Mouse (Mus musculus) heart, embryonic 11.5 days (tissue): ENCODE measurements around the gene Rhag. TPM values are rescaled to one million over a fixed set of nuclear protein-coding genes. Genes with fewer than 3 reads are reported as not detected.
A peak's percentile ranks its signal among the peaks of the same experiment; 100 is the strongest.

Source experiments
- ATAC-seq: fragments of 200-750 bp; cut with Nextera tagmentation; replicated peaks from 2 replicates; pipeline ENCODE4 v1.8.0; 2017; ENCODE audit warnings: moderate library complexity; ENCODE audit not compliant: insufficient number of reproducible peaks, low FRiP score, low TSS enrichment
- H3K27ac ChIP-seq: fragments of 300-500 bp; sonication (generic); 2 replicates; pipeline ENCODE4 v1.5.1; 2014; ENCODE audit warnings: mild to moderate bottlenecking, low read depth, low read length
- H3K27me3 ChIP-seq: fragments of 300-500 bp; sonication (generic); 2 replicates; pipeline ENCODE4 v1.6.1; 2014; ENCODE audit warnings: mild to moderate bottlenecking, low read length, mixed read lengths; ENCODE audit not compliant: control insufficient read depth, insufficient read depth
- H3K36me3 ChIP-seq: fragments of 300-500 bp; sonication (generic); 2 replicates; pipeline ENCODE4 v1.6.1; 2014; ENCODE audit warnings: mild to moderate bottlenecking, low read length, moderate library complexity, mixed read lengths; ENCODE audit not compliant: control insufficient read depth, insufficient read depth
- H3K4me1 ChIP-seq: fragments of 300-500 bp; sonication (generic); 2 replicates; pipeline ENCODE4 v1.6.1; 2014; ENCODE audit warnings: low read length; ENCODE audit not compliant: control insufficient read depth, insufficient read depth
- H3K4me2 ChIP-seq: fragments of 300-500 bp; sonication (generic); 2 replicates; pipeline ENCODE4 v1.6.1; 2014; ENCODE audit warnings: mild to moderate bottlenecking, moderate library complexity
- H3K4me3 ChIP-seq: fragments of 300-500 bp; sonication (generic); 2 replicates; pipeline ENCODE4 v1.5.1; 2014; ENCODE audit warnings: low read depth, low read length
- H3K9ac ChIP-seq: fragments of 300-500 bp; sonication (generic); 2 replicates; pipeline ENCODE4 v1.6.1; 2014; ENCODE audit warnings: mild to moderate bottlenecking, low read depth, low read length, moderate library complexity
- H3K9me3 ChIP-seq: fragments of 300-500 bp; sonication (generic); replicated peaks from 2 replicates; pipeline ENCODE4 v1.6.1; 2016; ENCODE audit warnings: low read length; ENCODE audit not compliant: control insufficient read depth
- WGBS: fragments of 180-500 bp; shearing (Covaris S2); extraction: QIAGEN DNeasy Blood & Tissue Kit; methylation state at CpG from one replicate; pipeline ENCODE4 v1.1.7; 2014; ENCODE audit not compliant: insufficient replicate concordance; 5-methylcytosine and 5-hydroxymethylcytosine counted together
- polyA plus RNA-seq: library from polyadenylated mRNA; unstranded; fragments of >200 nt; fragmentation: Nextera tagmentation; extraction: Ambion mirVana; gene quantifications from 2 replicates; pipeline ENCODE4 v1.2.1, GENCODE M21; 2014

Rhag gene
- polyA plus RNA-seq, result 25.7 and 33.2 TPM in 2 replicates

- peak within 1 kb of the TSS; percentile 30; the same call in 1 of the 2 replicates for H3K4me3 ChIP-seq
- H3K9me3 ChIP-seq, result no peaks in the 10 kb centered on the region
- no peak within 1 kb of the TSS; the same call in 1 of the 2 replicates for H3K4me2 ChIP-seq
- WGBS, result 47% methylated on average over 1 of the region's 1 CpGs
- H3K4me1 ChIP-seq, result peaks cover 2% of the 10 kb centered on the region; the same call in 1 of the 2 replicates
- 0 out of 2 replicates have a peak within 1 kb of the TSS, but pooled peaks have one; percentile 28 for H3K9ac ChIP-seq
- H3K27me3 ChIP-seq, result no peaks in the 10 kb centered on the region
- ATAC-seq, result peak; percentile 75; the same call in 1 of the 2 replicates
- no peaks in the 10 kb centered on the region for H3K36me3 ChIP-seq
- no peak within 1 kb of the TSS for H3K27ac ChIP-seq
These were observed at the start of gene Rhag for GRCm38 (mm10) chr17:40810934-40811333. TSS of gene Rhag (plus strand) at chr17:40811126.

- Histone ChIP-seq H3K9me3 (no peaks in the 10 kb centered on the region), H3K27me3 (no peaks in the 10 kb centered on the region), H3K4me1 (no peaks in the 10 kb centered on the region), H3K4me3 (no peak overlapping the region), H3K36me3 (no peaks in the 10 kb centered on the region), H3K27ac (no peak overlapping the region), H3K4me2 (no peak overlapping the region), H3K9ac (no peak overlapping the region)
- ATAC-seq, result no peak
- 61% methylated on average over 4 of the region's 4 CpGs for WGBS
These were observed 47.3 kb upstream of the Rhag start for GRCm38 (mm10) chr17:40763662-40764061.

- Histone ChIP-seq H3K27me3 (no peaks in the 10 kb centered on the region), H3K9ac (no peak overlapping the region), H3K4me3 (no peak overlapping the region), H3K4me1 (no peaks in the 10 kb centered on the region), H3K9me3 (no peaks in the 10 kb centered on the region), H3K4me2 (no peak overlapping the region), H3K36me3 (no peaks in the 10 kb centered on the region), H3K27ac (no peak overlapping the region)
- no peak for ATAC-seq
- 67% methylated on average over 1 of the region's 1 CpGs for WGBS
These were observed 43.8 kb upstream of the Rhag start for GRCm38 (mm10) chr17:40767120-40767519.

- H3K9me3 ChIP-seq, result no peaks in the 10 kb centered on the region
- H3K36me3 ChIP-seq, result no peaks in the 10 kb centered on the region
- no peak overlapping the region for H3K9ac ChIP-seq
- H3K4me3 ChIP-seq, result no peak overlapping the region
- no peaks in the 10 kb centered on the region for H3K4me1 ChIP-seq
- no peaks in the 10 kb centered on the region for H3K27me3 ChIP-seq
- no peak for ATAC-seq
- H3K4me2 ChIP-seq, result no peak overlapping the region
- no peak overlapping the region for H3K27ac ChIP-seq
These were observed 21.0 kb upstream of the Rhag start for GRCm38 (mm10) chr17:40789877-40790276.

GRCm38 (mm10) chr17:40793921-40794854 is 16.7 kb upstream of the Rhag start:
- H3K4me2 ChIP-seq, result no peak overlapping the region
- ATAC-seq, result peak; percentile 55
- WGBS, result 48% methylated on average over 20 of the region's 20 CpGs

GRCm38 (mm10) chr17:40802707-40803340 is 8.1 kb upstream of the Rhag start:
- no peaks in the 10 kb centered on the region for H3K36me3 ChIP-seq
- ATAC-seq, result no peak
- 84% methylated on average over 3 of the region's 3 CpGs for WGBS

More at GRCm38 (mm10) chr17:40793921-40794854, 16.7 kb upstream of the Rhag start:
- H3K9me3 ChIP-seq, result no peaks in the 10 kb centered on the region
- no peak overlapping the region for H3K4me3 ChIP-seq
- H3K27me3 ChIP-seq, result no peaks in the 10 kb centered on the region
- no peak overlapping the region for H3K27ac ChIP-seq
- no peaks in the 10 kb centered on the region for H3K4me1 ChIP-seq
- H3K9ac ChIP-seq, result no peak overlapping the region
- H3K36me3 ChIP-seq, result no peaks in the 10 kb centered on the region

GRCm38 (mm10) chr17:40806550-40806949 is 4.4 kb upstream of the Rhag start:
- ATAC-seq, result peak; percentile 93
- Histone ChIP-seq H3K4me2 (peak overlapping the region; percentile 14; the same call in 1 of the 2 replicates), H3K27me3 (no peaks in the 10 kb centered on the region), H3K36me3 (no peaks in the 10 kb centered on the region), H3K9ac (no peak overlapping the region), H3K9me3 (no peaks in the 10 kb centered on the region), H3K4me3 (no peak overlapping the region), H3K27ac (peak overlapping the region; percentile 68; the same call in 1 of the 2 replicates), H3K4me1 (peaks cover 2% of the 10 kb centered on the region; the same call in 1 of the 2 replicates)
- 16% methylated on average over 3 of the region's 3 CpGs for WGBS

More at GRCm38 (mm10) chr17:40802707-40803340, 8.1 kb upstream of the Rhag start:
- Histone ChIP-seq H3K4me3 (no peak overlapping the region), H3K9ac (no peak overlapping the region), H3K4me1 (peaks cover 2% of the 10 kb centered on the region; the same call in 1 of the 2 replicates), H3K27me3 (no peaks in the 10 kb centered on the region), H3K9me3 (no peaks in the 10 kb centered on the region), H3K27ac (no peak overlapping the region), H3K4me2 (no peak overlapping the region)

- peaks cover 2% of the 10 kb centered on the region; the same call in 1 of the 2 replicates for H3K4me1 ChIP-seq
- H3K36me3 ChIP-seq, result no peaks in the 10 kb centered on the region
- peak within 1 kb of the TSS; percentile 14; the same call in 1 of the 2 replicates for H3K4me2 ChIP-seq
- H3K27me3 ChIP-seq, result no peaks in the 10 kb centered on the region
- 53% methylated on average over 2 of the region's 2 CpGs for WGBS
- H3K4me3 ChIP-seq, result no peak within 1 kb of the TSS
- ATAC-seq, result no peak
- peak within 1 kb of the TSS; percentile 68; the same call in 1 of the 2 replicates for H3K27ac ChIP-seq
- no peak within 1 kb of the TSS for H3K9ac ChIP-seq
- H3K9me3 ChIP-seq, result no peaks in the 10 kb centered on the region
These were observed 3.9 kb upstream of the Rhag start, which contains the start of gene Crisp2 for GRCm38 (mm10) chr17:40806953-40807572. TSS of gene Crisp2 (minus strand) at chr17:40807003.
